Mouse (Mus musculus) brain, embryonic 14.5 days (tissue): ENCODE data around the gene Adam33.

ENCODE experiments used
- CTCF ChIP-seq: fragments of 200-500 bp; IDR thresholded peaks from 2 replicates; pipeline ENCODE4 v1.5.1; 2012; ENCODE audit warnings: inconsistent platforms, mild to moderate bottlenecking, moderate library complexity, borderline replicate concordance; ENCODE audit not compliant: insufficient read depth, insufficient read length; ENCODE audit errors: extremely low read depth
- POLR2A ChIP-seq: fragments of 200-500 bp; IDR thresholded peaks from 2 replicates; pipeline ENCODE4 v1.6.1; 2012; ENCODE audit warnings: mild to moderate bottlenecking, inconsistent platforms, borderline replicate concordance; ENCODE audit not compliant: poor library complexity, insufficient read depth, insufficient read length, severe bottlenecking; ENCODE audit errors: extremely low read depth

DNA sequence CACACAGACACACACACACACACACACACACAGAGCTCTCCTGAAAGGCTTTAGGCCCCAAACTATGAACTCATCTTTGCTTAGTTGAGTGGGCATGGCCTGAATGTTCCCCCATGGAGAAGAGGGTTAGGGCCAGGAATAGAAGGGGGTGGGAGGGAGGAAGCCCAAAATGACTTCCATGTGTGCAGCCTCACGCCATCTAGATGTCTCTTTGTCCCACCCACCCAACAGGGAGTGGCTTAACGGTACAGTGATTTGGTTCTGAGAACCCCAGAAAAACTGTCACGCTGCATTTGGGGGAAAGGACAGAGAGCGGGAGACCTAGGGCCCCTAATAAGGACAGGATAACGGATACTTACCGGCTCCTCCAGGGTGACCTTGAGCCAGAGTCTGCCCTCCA, 2.8 kb downstream of the Adam33 start:
- no peak for TF ChIP-seq CTCF
- TF ChIP-seq POLR2A = no peak
